Mouse (Mus musculus) urinary bladder, adult 18-20 months (tissue): ENCODE results near the gene Nfatc3.

Experiments used
- DNase-seq, 2 experiments: peaks; one replicate each; pipeline ENCODE4 v3.0.0; 2022; ENCODE audit warnings: low spot score in 2 of 2, mixed read lengths in 2 of 2

The Nfatc3 gene

DNA sequence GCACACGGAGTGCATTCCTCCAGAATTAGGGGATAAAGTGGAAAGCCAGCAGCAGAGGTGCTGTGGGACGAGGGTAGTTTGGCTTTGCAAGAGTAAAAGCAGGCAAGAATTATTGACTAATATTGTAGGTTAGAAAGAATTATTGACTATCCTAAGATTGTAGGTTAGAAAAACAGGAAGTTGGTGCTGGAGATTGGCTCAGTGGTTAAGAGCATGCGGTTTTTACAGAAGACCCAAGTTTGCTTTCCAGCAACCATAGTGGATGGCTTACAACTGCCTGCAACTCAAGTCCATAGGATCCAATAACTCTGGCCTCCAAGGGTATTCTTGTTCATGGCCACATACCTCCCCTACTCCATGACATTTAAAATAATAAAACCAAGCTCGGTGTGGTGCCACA is 87.4 kb downstream of the Nfatc3 start:
- DNase-seq = no peak

DNA sequence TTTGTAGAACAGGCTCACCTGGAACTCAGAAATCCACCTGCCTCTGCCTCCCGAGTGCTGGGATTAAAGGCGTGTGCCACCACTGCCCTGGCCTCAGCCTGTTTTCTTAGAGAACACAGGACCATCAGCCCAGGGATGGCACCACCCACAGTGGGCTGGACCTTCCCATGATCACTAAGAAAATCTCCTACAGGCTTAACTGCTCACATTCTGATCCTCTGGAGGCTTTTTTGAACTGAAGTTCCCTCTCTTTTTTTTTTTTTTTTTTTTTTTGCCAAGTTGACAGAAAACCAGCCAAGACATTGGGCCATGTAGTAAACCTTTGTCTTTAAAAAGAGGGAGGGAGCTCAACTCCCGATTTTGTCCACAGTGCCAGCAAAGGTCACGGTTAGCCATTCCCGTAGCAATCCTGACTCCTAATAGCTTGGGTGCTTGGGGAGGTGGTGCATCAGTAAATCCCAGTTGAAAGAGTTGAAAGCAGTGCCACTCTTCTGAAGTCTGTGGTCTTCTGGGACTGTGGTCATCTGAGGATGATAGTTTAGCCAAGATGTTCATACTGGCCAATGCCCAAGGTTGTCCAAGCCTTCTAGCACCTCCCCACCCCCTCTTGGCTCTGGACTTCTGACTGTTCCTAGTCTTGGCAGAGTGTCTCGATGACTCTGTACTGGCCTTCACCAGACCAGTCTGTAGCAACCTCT is 89.4 kb downstream of the Nfatc3 start:
- DNase-seq = no peak

- no peak for DNase-seq
These were observed 90.4 kb downstream of the Nfatc3 start for GRCm38 (mm10) chr8:106149025-106149424.

- peak; percentile 84 to 87 for DNase-seq
These were observed 91.4 kb downstream of the Nfatc3 start, which contains the start of gene Pla2g15 for GRCm38 (mm10) chr8:106149801-106150652. Pla2g15 (plus strand) TSS chr8:106150399.

GRCm38 (mm10) chr8:106150653-106151000 is 92.0 kb downstream of the Nfatc3 start:
- no peak for DNase-seq

DNA sequence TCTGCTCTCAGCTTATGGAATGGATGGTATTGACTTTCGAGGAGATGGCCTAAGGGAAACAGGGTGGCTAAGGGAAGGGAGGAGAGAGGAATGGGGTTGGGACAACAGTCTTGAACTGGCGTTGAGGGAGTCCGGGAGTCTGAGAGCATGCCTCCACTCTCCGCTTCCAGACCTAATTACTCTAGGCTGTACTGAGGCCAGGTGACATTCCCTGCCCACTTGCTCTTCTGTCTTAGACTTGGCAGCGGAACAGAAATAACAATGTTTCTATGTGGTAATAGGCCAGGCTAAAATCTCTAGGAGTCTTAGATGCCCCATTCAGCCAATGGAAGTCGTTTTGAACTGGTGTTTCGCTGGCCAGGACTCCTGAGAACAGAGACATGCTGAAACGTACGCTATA is 92.4 kb downstream of the Nfatc3 start:
- no peak for DNase-seq

GRCm38 (mm10) chr8:106152876-106153275 is 94.2 kb downstream of the Nfatc3 start:
- no peak for DNase-seq

GRCm38 (mm10) chr8:106157419-106157818 is 98.8 kb downstream of the Nfatc3 start:
- no peak for DNase-seq

DNA sequence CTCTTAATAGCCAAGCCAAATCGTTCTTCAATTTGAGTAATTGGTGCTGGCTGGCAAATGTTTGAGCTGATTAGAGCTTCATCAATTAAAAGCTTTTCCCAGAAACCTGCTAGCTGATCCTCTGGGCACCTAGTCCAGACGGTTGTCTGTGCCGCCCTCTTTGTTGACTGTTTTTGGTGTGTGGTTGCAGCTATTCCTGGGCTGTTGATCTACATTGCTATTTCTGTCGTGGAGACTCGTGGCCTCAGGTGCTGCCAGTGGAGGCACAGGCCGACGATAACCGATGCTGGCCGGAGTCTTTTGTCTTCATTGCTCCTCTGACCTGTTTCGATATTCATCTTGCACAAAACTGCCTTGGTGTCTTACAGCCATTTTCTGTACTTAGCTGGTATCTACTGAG is 99.7 kb downstream of the Nfatc3 start:
- DNase-seq = no peak

DNA sequence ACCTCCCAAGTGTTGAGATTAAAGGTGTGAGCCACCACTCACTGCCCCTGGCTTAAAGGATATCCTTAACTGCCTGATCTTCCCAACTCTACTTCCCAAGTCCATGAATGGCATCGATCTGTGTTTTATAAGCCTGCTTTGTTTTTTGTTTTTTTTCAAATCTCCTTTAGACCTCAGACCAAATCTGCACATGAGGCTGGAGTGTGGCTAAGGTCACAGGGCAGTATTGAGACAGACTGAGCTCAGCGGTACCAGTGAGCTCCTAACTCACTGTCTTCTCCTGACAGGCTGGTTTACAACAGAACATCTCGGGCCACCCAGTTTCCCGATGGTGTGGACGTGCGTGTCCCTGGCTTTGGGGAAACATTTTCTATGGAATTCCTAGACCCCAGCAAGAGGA is 101.2 kb downstream of the Nfatc3 start:
- no peak for DNase-seq

DNA sequence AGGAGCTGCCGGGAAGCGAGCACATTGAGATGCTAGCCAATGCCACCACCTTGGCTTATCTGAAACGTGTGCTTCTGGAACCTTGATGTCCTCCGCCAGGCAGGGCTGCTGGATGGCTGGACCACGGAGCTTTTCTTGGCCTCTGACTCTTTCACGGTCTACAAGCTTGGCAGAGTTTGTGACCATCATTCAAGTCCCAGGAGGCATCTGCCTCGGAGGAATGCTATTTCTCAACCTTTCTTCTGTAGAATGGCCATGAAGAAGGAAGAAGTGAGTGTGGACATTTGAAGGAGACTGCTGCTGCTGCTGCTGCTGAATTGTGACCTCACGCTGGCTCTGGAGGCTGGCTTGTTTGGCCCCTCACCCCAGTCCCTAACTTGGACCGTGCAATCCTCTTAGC is 104.6 kb downstream of the Nfatc3 start:
- DNase-seq = no peak

GRCm38 (mm10) chr8:106165460-106165859 is 106.8 kb downstream of the Nfatc3 start:
- DNase-seq = peak; percentile 58 to 64

- peak; percentile 72 to 91 for DNase-seq
These were observed 109.8 kb downstream of the Nfatc3 start, which contains the start of gene Slc7a6 for GRCm38 (mm10) chr8:106168356-106169016. Slc7a6 (plus strand) TSS chr8:106168857.

- peak in 1 of 2 experiments; percentile 63 for DNase-seq
These were observed 110.6 kb downstream of the Nfatc3 start for GRCm38 (mm10) chr8:106169017-106169933.

GRCm38 (mm10) chr8:106169934-106170480 is 111.4 kb downstream of the Nfatc3 start:
- DNase-seq = no peak

- DNase-seq = no peak
These were observed 114.9 kb downstream of the Nfatc3 start for GRCm38 (mm10) chr8:106173566-106173965.

DNA sequence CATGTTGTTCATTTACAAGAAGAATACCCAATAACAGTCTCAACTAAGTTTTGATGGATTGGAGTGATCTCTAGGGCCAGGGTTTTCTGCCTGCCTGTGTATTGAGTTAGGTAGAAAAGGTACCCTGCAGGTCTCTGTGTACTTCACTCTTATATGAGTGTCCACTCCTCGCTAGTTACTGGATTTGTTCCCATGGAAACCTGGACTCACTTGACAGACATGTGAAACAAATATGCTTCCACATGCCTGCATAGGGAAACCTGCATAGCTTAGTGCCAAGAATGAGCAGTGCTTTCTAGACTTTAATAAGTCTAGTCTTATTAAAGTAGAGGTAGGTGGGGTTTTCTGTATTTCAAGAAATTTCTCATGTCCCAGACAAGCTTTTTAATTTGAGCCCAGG is 118.3 kb downstream of the Nfatc3 start:
- DNase-seq = no peak

DNA sequence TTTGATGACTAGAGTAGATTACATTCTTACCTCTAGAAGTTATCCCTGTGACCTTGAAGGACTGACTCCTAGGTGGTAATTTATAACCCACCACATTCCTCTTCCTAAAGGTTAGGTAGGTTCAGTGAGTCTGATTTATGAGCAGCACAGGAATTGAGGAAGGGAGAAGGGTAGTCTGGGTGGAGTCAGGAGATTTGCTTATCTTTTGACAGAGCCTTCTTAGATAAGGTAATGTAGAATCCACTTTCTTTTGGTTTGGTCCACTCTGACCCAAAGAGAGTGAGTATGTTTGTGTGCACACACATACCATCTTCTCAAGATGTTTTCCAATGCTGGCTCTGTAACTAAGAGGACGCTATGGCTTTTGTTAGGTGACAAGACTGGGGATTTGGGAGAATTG is 119.0 kb downstream of the Nfatc3 start:
- no peak for DNase-seq

DNA sequence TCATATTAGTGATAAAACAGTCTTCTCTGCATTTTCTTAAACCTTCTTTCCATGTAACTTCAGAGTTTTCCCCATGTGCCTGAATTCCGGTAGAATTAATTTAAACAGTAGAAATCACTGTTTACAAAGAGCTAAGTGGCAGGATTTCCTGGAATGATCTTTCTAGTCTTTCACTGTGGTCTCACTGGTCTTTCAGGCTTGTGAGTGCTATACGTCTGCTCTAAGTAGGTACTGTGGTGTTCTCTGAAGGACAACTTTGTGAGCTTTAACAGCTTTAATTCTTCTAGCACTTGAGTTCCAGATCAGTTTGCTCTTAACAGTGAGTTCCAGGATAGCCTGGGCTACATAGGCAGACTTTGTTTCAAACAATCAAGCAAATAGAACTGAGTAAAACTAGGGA is 119.8 kb downstream of the Nfatc3 start:
- no peak for DNase-seq
